Mouse (Mus musculus) lung, embryonic 14.5 days (tissue): ENCODE data around the gene Cpe. TPM values are rescaled to one million over a fixed set of nuclear protein-coding genes. Genes with fewer than 3 reads are reported as not detected.

Source experiments
- ATAC-seq: fragments of 200-750 bp; cut with Nextera tagmentation; 2 replicates; pipeline ENCODE4 v1.8.0; 2017; ENCODE audit warnings: mild to moderate bottlenecking, moderate TSS enrichment, moderate library complexity; ENCODE audit not compliant: insufficient read depth
- DNase-seq: peaks from one replicate; pipeline ENCODE4 v3.0.0-alpha.2; 2015
- H3K27ac ChIP-seq: fragments of 300-500 bp; sonication (generic); 2 replicates; pipeline ENCODE4 v1.5.1; 2014; ENCODE audit warnings: low read depth, mild to moderate bottlenecking, moderate library complexity
- H3K27me3 ChIP-seq: fragments of 300-500 bp; sonication (generic); 2 replicates; pipeline ENCODE4 v1.6.1; 2014; ENCODE audit warnings: low read length, control low read depth; ENCODE audit not compliant: insufficient read depth
- H3K36me3 ChIP-seq: fragments of 300-500 bp; sonication (generic); 2 replicates; pipeline ENCODE4 v1.6.1; 2014; ENCODE audit warnings: control low read depth; ENCODE audit not compliant: insufficient read depth
- H3K4me1 ChIP-seq: fragments of 300-500 bp; sonication (generic); 2 replicates; pipeline ENCODE4 v1.6.1; 2014; ENCODE audit warnings: antibody characterized with exemption, control low read depth; ENCODE audit not compliant: insufficient read depth
- H3K4me2 ChIP-seq: fragments of 300-500 bp; sonication (generic); 2 replicates; pipeline ENCODE4 v1.6.1; 2014; ENCODE audit warnings: mild to moderate bottlenecking
- H3K4me3 ChIP-seq: fragments of 300-500 bp; sonication (generic); 2 replicates; pipeline ENCODE4 v1.5.1; 2014; ENCODE audit warnings: low read depth, low read length
- H3K9ac ChIP-seq: fragments of 300-500 bp; sonication (generic); 2 replicates; pipeline ENCODE4 v1.6.1; 2014
- H3K9me3 ChIP-seq: fragments of 300-500 bp; sonication (generic); 2 replicates; pipeline ENCODE4 v1.6.1; 2016; ENCODE audit warnings: low read depth, low read length, control low read depth
- CTCF ChIP-seq: IDR thresholded peaks from 2 replicates; pipeline ENCODE4 v1.5.1; 2016; ENCODE audit warnings: antibody characterized with exemption, low read depth
- WGBS: fragments of 180-500 bp; shearing (Covaris S2); extraction: QIAGEN DNeasy Blood & Tissue Kit; methylation state at CpG from one replicate; pipeline ENCODE4 v1.1.7; 2014; 5-methylcytosine and 5-hydroxymethylcytosine counted together
- polyA plus RNA-seq: library from polyadenylated mRNA; unstranded; fragments of >200 nt; fragmentation: Nextera tagmentation; extraction: Ambion mirVana; gene quantifications from 2 replicates; pipeline ENCODE4 v1.2.1, GENCODE M21; 2014

Cpe gene
- polyA plus RNA-seq, 1 experiment from 2014 or later, result 30.6 TPM

GRCm38 (mm10) chr8:64634131-64634865 is 58.6 kb downstream of the Cpe start:
- WGBS, result 63% methylated on average over 8 of the region's 8 CpGs
- no peak for ATAC-seq
- Histone ChIP-seq H3K36me3 (no peaks in the 10 kb centered on the region), H3K4me1 (no peaks in the 10 kb centered on the region), H3K27me3 (no peaks in the 10 kb centered on the region), H3K4me3 (no peak overlapping the region), H3K4me2 (no peak overlapping the region), H3K27ac (no peak overlapping the region), H3K9me3 (no peaks in the 10 kb centered on the region), H3K9ac (no peak overlapping the region)
- DNase-seq, result no peak
- TF ChIP-seq CTCF, result no peak

GRCm38 (mm10) chr8:64632169-64632568 is 60.7 kb downstream of the Cpe start:
- Histone ChIP-seq H3K36me3 (no peaks in the 10 kb centered on the region), H3K27me3 (no peaks in the 10 kb centered on the region), H3K9me3 (no peaks in the 10 kb centered on the region), H3K4me2 (no peak overlapping the region), H3K27ac (no peak overlapping the region), H3K4me3 (no peak overlapping the region), H3K4me1 (no peaks in the 10 kb centered on the region), H3K9ac (no peak overlapping the region)
- no peak for DNase-seq
- WGBS, result 87% methylated on average over 4 of the region's 4 CpGs
- TF ChIP-seq CTCF, result no peak
- ATAC-seq, result no peak

- H3K27me3 ChIP-seq, result no peaks in the 10 kb centered on the region
- no peak overlapping the region for H3K4me3 ChIP-seq
- H3K4me2 ChIP-seq, result no peak overlapping the region
- no peaks in the 10 kb centered on the region for H3K9me3 ChIP-seq
- H3K27ac ChIP-seq, result no peak overlapping the region
- no peaks in the 10 kb centered on the region for H3K36me3 ChIP-seq
- no peak for TF ChIP-seq CTCF
- no peak for ATAC-seq
- DNase-seq, result no peak
- H3K4me1 ChIP-seq, result no peaks in the 10 kb centered on the region
- WGBS, result 76% methylated on average over 2 of the region's 2 CpGs
- no peak overlapping the region for H3K9ac ChIP-seq
These were observed 61.1 kb downstream of the Cpe start for GRCm38 (mm10) chr8:64631761-64632160.

- 88% methylated on average over 6 of the region's 6 CpGs for WGBS
- ATAC-seq (no peak), DNase-seq (no peak)
- Histone ChIP-seq H3K4me3 (no peak overlapping the region), H3K4me2 (no peak overlapping the region), H3K27me3 (no peaks in the 10 kb centered on the region), H3K4me1 (no peaks in the 10 kb centered on the region), H3K9me3 (no peaks in the 10 kb centered on the region), H3K9ac (no peak overlapping the region), H3K27ac (no peak overlapping the region), H3K36me3 (no peaks in the 10 kb centered on the region)
- TF ChIP-seq CTCF, result no peak
These were observed 63.7 kb downstream of the Cpe start for GRCm38 (mm10) chr8:64629034-64629760.

- no peak for ATAC-seq
These were observed 64.8 kb downstream of the Cpe start for GRCm38 (mm10) chr8:64628039-64628438.

GRCm38 (mm10) chr8:64624603-64625037 is 68.2 kb downstream of the Cpe start:
- Histone ChIP-seq H3K36me3 (no peaks in the 10 kb centered on the region), H3K9ac (no peak overlapping the region), H3K27me3 (no peaks in the 10 kb centered on the region), H3K4me3 (no peak overlapping the region), H3K27ac (no peak overlapping the region), H3K9me3 (no peaks in the 10 kb centered on the region), H3K4me2 (no peak overlapping the region), H3K4me1 (no peaks in the 10 kb centered on the region)
- no peak for TF ChIP-seq CTCF
- no peak for ATAC-seq
- WGBS, result 74% methylated on average over 10 of the region's 10 CpGs
- no peak for DNase-seq

More at GRCm38 (mm10) chr8:64628039-64628438, 64.8 kb downstream of the Cpe start:
- Histone ChIP-seq H3K4me2 (no peak overlapping the region), H3K36me3 (no peaks in the 10 kb centered on the region), H3K27ac (no peak overlapping the region), H3K4me1 (no peaks in the 10 kb centered on the region), H3K4me3 (no peak overlapping the region), H3K27me3 (no peaks in the 10 kb centered on the region), H3K9me3 (no peaks in the 10 kb centered on the region), H3K9ac (no peak overlapping the region)
- DNase-seq, result no peak
- 76% methylated on average over 6 of the region's 6 CpGs for WGBS
- TF ChIP-seq CTCF, result no peak

GRCm38 (mm10) chr8:64620365-64621150 is 72.3 kb downstream of the Cpe start:
- H3K9me3 ChIP-seq, result no peaks in the 10 kb centered on the region
- H3K4me3 ChIP-seq, result no peak overlapping the region
- no peaks in the 10 kb centered on the region for H3K27me3 ChIP-seq
- no peak; the same call in 1 of the 2 replicates for ATAC-seq
- no peak overlapping the region for H3K4me2 ChIP-seq
- no peak overlapping the region for H3K9ac ChIP-seq
- no peak overlapping the region for H3K27ac ChIP-seq
- no peaks in the 10 kb centered on the region for H3K36me3 ChIP-seq
- 46% methylated on average over 7 of the region's 7 CpGs for WGBS
- TF ChIP-seq CTCF, result no peak
- DNase-seq, result no peak
- H3K4me1 ChIP-seq, result no peaks in the 10 kb centered on the region
